Mouse (Mus musculus) stomach, postnatal 0 days (tissue): ENCODE results near the gene Aspg. TPM values are rescaled to one million over a fixed set of nuclear protein-coding genes. Genes with fewer than 3 reads are reported as not detected.

ENCODE experiments used
- ATAC-seq: fragments of 200-750 bp; cut with Nextera tagmentation; 2 replicates; pipeline ENCODE4 v1.8.0; 2017; ENCODE audit not compliant: low FRiP score, low TSS enrichment
- DNase-seq: peaks from one replicate; pipeline ENCODE4 v3.0.0-alpha.2; 2016; ENCODE audit warnings: low spot score
- H3K27ac ChIP-seq: fragments of 300-500 bp; sonication (generic); replicated peaks from 2 replicates; pipeline ENCODE4 v1.5.1; 2014; ENCODE audit warnings: mild to moderate bottlenecking, control low read depth
- H3K27me3 ChIP-seq: fragments of 300-500 bp; sonication (generic); 2 replicates; pipeline ENCODE4 v1.6.1; 2014; ENCODE audit warnings: low read length; ENCODE audit not compliant: control insufficient read depth, insufficient read depth
- H3K36me3 ChIP-seq: fragments of 300-500 bp; sonication (generic); 2 replicates; pipeline ENCODE4 v1.6.1; 2014; ENCODE audit warnings: low read length, mixed read lengths; ENCODE audit not compliant: control insufficient read depth, insufficient read depth
- H3K4me1 ChIP-seq: fragments of 300-500 bp; sonication (generic); replicated peaks from 2 replicates; pipeline ENCODE4 v1.6.1; 2014; ENCODE audit warnings: antibody characterized with exemption; ENCODE audit not compliant: control insufficient read depth, insufficient read depth
- H3K4me2 ChIP-seq: fragments of 300-500 bp; sonication (generic); replicated peaks from 2 replicates; pipeline ENCODE4 v1.6.1; 2014; ENCODE audit warnings: low read depth, mild to moderate bottlenecking, control low read depth, moderate library complexity
- H3K4me3 ChIP-seq: fragments of 300-500 bp; sonication (generic); 2 replicates; pipeline ENCODE4 v1.5.1; 2014; ENCODE audit warnings: low read depth, low read length, control low read depth
- H3K9ac ChIP-seq: fragments of 300-500 bp; sonication (generic); 2 replicates; pipeline ENCODE4 v1.6.1; 2014; ENCODE audit warnings: mild to moderate bottlenecking, low read length, control low read depth, mixed read lengths
- H3K9me3 ChIP-seq: fragments of 300-500 bp; sonication (generic); 2 replicates; pipeline ENCODE4 v1.6.1; 2016; ENCODE audit warnings: low read length; ENCODE audit not compliant: control insufficient read depth
- CTCF ChIP-seq: IDR thresholded peaks from 2 replicates; pipeline ENCODE4 v1.5.1; 2016; ENCODE audit warnings: antibody characterized with exemption, low read depth, mild to moderate bottlenecking, moderate library complexity
- EP300 ChIP-seq: optimal IDR thresholded peaks from 2 replicates; pipeline ENCODE3; 2016; ENCODE audit warnings: antibody characterized with exemption
- WGBS: fragments of 180-500 bp; shearing (Covaris S2); extraction: QIAGEN DNeasy Blood & Tissue Kit; methylation state at CpG from one replicate; pipeline ENCODE4 v1.1.7; 2014; 5-methylcytosine and 5-hydroxymethylcytosine counted together
- polyA plus RNA-seq: library from polyadenylated mRNA; unstranded; fragments of >200 nt; fragmentation: Nextera tagmentation; extraction: Ambion mirVana; gene quantifications from 2 replicates; pipeline ENCODE4 v1.2.1, GENCODE M21; 2015

The Aspg gene
- polyA plus RNA-seq, 1 experiment from 2014 or later = 6.0 TPM

DNA sequence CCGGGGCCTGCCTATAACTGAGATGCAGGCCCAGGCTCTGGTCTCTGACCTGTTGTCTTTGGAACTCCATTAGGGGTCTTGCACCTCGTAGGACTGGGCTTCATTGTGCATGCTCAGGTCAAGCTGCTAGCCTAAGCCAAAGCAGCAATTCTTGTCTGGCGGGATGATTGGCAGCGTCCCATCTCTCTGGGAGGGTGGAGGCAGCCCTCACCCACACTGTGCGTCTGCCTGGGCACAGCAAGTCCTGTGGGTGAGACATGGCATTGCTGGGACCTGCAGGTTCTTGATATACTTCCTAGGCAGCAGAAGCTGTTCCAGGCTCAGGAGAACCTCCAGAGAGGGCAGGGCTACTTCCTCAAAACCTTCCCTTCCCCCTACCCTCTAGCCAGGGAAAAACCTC, 10.5 kb downstream of the Aspg start:
- Histone ChIP-seq H3K4me1 (no peaks in the 10 kb centered on the region), H3K9ac (no peak overlapping the region), H3K4me2 (peak overlapping the region; percentile 17; the same call in 1 of the 2 replicates), H3K27me3 (no peaks in the 10 kb centered on the region), H3K27ac (peak overlapping the region; percentile 56; the same call in 1 of the 2 replicates), H3K9me3 (no peaks in the 10 kb centered on the region), H3K36me3 (no peaks in the 10 kb centered on the region), H3K4me3 (no peak overlapping the region)
- 68% methylated on average over 5 of the region's 5 CpGs for WGBS
- DNase-seq = no peak
- TF ChIP-seq CTCF (no peak), EP300 (no peak)
- ATAC-seq = 0 out of 2 replicates have a peak, but pooled peaks have one; percentile 5

DNA sequence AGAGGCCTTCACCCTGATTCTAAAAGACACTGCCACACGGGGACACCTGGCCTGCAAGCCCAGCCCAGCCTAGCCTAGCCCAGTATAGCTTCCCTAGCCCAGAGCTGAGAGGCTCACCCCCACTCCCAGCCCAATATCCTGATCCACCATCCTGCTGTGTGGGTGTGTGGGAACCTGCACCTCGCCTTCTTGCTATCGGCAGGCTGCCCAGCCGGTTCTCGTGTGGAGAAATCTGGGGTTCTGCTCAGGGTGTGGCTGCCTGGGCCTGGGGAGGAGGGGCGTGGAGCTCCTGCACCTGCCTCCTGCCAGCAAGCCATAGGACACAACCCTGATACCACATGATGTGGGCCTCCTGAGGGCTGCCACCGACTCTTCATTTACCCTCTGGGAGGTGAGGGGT, 11.2 kb downstream of the Aspg start:
- Histone ChIP-seq H3K4me2 (peak overlapping the region; percentile 17; the same call in 1 of the 2 replicates), H3K27ac (peak overlapping the region; percentile 56; the same call in 1 of the 2 replicates), H3K27me3 (no peaks in the 10 kb centered on the region), H3K4me3 (no peak overlapping the region), H3K9me3 (no peaks in the 10 kb centered on the region), H3K36me3 (no peaks in the 10 kb centered on the region), H3K9ac (no peak overlapping the region; the same call in 1 of the 2 replicates), H3K4me1 (no peaks in the 10 kb centered on the region)
- no peak for TF ChIP-seq CTCF
- no peak for TF ChIP-seq EP300
- ATAC-seq (peak; percentile 78), DNase-seq (peak; percentile 90)
- WGBS = 42% methylated on average over 7 of the region's 7 CpGs

DNA sequence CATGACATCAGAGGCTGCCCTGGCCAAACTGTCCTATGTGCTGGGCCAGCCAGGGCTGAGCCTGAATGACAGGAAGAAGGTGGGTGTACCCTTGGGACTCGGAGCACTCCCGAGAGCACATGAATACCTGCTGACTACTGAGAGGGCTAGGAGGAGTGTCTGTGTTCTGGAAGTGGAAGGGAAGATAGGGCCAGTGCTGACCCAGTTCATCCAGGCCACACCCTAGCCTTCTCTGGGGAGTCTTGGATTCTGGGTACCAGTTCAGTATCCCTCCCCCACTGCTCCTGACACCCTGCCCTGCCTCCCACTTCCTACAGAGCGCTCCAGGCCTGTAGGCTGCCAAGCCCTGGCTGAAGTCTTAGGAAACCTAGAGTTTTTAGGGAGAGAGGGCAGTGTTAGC, 14.7 kb downstream of the Aspg start:
- Histone ChIP-seq H3K27me3 (no peaks in the 10 kb centered on the region), H3K4me2 (no peak overlapping the region), H3K4me3 (no peak overlapping the region), H3K9ac (no peak overlapping the region), H3K9me3 (no peaks in the 10 kb centered on the region), H3K36me3 (no peaks in the 10 kb centered on the region), H3K4me1 (no peaks in the 10 kb centered on the region), H3K27ac (peak overlapping the region; percentile 18; the same call in 1 of the 2 replicates)
- DNase-seq (no peak), ATAC-seq (no peak)
- no peak for TF ChIP-seq EP300
- TF ChIP-seq CTCF = no peak
- 67% methylated on average over 3 of the region's 3 CpGs for WGBS

DNA sequence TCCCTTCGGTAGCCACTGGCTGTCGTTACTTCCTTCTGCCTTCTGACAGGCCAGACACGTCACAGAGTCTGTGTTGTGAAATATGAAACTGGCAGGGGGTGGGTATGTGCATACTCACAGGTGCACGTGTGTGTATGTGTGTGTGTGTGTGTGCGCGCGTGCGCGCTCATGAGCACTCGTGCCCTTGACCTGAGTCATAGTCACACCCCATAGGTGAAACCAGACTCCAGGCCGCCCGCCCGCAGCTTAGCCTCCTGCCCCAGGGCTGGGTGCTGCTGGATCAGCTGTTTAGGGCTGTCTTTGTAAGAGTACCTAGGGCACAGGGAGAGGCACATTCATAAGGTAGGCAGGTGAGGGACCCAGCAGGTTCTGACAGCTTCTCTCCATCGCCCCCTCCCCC, 19.4 kb downstream of the Aspg start:
- ATAC-seq = peak; percentile 86
- WGBS = 39% methylated on average over 14 of the region's 14 CpGs
- no peak overlapping the region for H3K4me2 ChIP-seq

DNA sequence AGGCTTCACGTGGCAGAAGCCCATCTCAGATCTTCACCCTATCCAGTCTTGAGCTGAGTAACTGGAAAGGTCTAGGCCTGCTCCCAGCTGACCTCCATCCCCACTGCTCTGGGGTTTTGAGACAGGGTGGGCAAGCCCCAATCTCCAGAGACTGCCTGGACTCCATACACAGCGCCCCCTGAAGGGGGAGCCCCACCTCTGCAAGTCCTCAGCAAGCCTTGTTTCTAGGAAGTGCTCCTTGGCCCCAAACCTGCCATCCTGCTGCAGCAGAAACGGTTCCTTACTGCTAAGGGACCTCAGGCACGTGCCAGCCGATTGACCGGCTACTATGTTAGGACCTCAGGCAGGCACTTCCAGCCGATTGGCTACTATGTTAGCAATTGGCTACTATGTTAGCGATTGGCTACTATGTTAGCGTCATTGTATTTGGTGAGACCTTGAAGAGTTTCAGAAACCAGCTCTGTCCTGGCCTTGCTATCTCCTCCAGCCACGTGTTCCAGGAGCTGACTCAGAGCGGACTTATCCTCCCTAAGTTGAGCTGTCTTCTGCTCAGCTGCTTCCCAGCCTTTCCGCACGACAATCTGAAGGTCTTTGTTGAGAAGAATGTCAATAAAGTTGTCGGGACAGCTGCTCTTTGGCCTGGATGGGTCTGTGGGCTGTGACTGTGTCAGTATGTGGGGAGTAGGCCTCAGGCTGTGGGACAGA, 20.6 kb downstream of the Aspg start:
- TF ChIP-seq EP300 = no peak
- TF ChIP-seq CTCF = peak; percentile 50
- ATAC-seq (no peak), DNase-seq (no peak)
- H3K4me3 ChIP-seq = no peak overlapping the region
- H3K4me1 ChIP-seq = peaks cover 9% of the 10 kb centered on the region
- no peak overlapping the region for H3K4me2 ChIP-seq
- H3K27me3 ChIP-seq = no peaks in the 10 kb centered on the region
- no peak overlapping the region for H3K9ac ChIP-seq
- no peaks in the 10 kb centered on the region for H3K9me3 ChIP-seq
- H3K27ac ChIP-seq = peak overlapping the region; percentile 82
- no peaks in the 10 kb centered on the region for H3K36me3 ChIP-seq
- WGBS = 58% methylated on average over 14 of the region's 14 CpGs

More for the DNA sequence above, 19.4 kb downstream of the Aspg start:
- peak overlapping the region; percentile 88 for H3K27ac ChIP-seq
- no peaks in the 10 kb centered on the region for H3K9me3 ChIP-seq
- peak; percentile 96 for DNase-seq
- H3K4me3 ChIP-seq = no peak overlapping the region
- H3K9ac ChIP-seq = no peak overlapping the region
- H3K27me3 ChIP-seq = no peaks in the 10 kb centered on the region
- TF ChIP-seq CTCF = no peak
- TF ChIP-seq EP300 = peak; percentile 86
- no peaks in the 10 kb centered on the region for H3K36me3 ChIP-seq
- peaks cover 6% of the 10 kb centered on the region for H3K4me1 ChIP-seq

DNA sequence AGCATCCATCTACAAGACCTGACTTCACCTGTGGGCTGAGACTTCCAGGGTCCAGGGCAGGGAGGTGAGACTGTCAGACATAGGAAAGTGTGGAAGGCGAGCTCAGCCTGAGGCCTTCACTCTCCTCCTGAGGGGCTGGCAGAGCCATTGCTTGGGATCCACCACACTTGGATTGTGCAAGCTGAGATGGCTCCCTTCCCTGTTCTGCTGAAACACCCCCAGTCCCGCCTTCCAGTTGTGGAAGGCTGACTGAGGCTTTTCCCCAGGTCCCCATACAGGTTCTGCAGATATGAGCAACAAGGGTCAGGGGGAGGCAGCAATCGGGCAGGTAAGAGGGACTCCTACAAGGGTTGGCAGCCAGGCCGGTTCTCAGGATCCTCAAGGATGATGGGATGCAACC, 22.0 kb downstream of the Aspg start:
- DNase-seq (no peak), ATAC-seq (no peak)
- peak overlapping the region; percentile 94 for H3K27ac ChIP-seq
- no peaks in the 10 kb centered on the region for H3K9me3 ChIP-seq
- WGBS = 78% methylated on average over 4 of the region's 4 CpGs
- no peaks in the 10 kb centered on the region for H3K36me3 ChIP-seq
- H3K4me2 ChIP-seq = no peak overlapping the region
- no peaks in the 10 kb centered on the region for H3K27me3 ChIP-seq
- H3K4me1 ChIP-seq = peaks cover 9% of the 10 kb centered on the region
- H3K9ac ChIP-seq = no peak overlapping the region
- TF ChIP-seq CTCF = no peak
- TF ChIP-seq EP300 = no peak
- H3K4me3 ChIP-seq = no peak overlapping the region
